Mouse (Mus musculus) lung, embryonic 14.5 days (tissue): ENCODE results near the gene Pde2a. TPM values are rescaled to one million over a fixed set of nuclear protein-coding genes. Genes with fewer than 3 reads are reported as not detected.
A peak's percentile ranks its signal among the peaks of the same experiment; 100 is the strongest.

Source experiments
- ATAC-seq: fragments of 200-750 bp; cut with Nextera tagmentation; 2 replicates; pipeline ENCODE4 v1.8.0; 2017; ENCODE audit warnings: mild to moderate bottlenecking, moderate TSS enrichment, moderate library complexity; ENCODE audit not compliant: insufficient read depth
- DNase-seq: peaks from one replicate; pipeline ENCODE4 v3.0.0-alpha.2; 2015
- H3K27ac ChIP-seq: fragments of 300-500 bp; sonication (generic); 2 replicates; pipeline ENCODE4 v1.5.1; 2014; ENCODE audit warnings: low read depth, mild to moderate bottlenecking, moderate library complexity
- H3K27me3 ChIP-seq: fragments of 300-500 bp; sonication (generic); 2 replicates; pipeline ENCODE4 v1.6.1; 2014; ENCODE audit warnings: low read length, control low read depth; ENCODE audit not compliant: insufficient read depth
- H3K36me3 ChIP-seq: fragments of 300-500 bp; sonication (generic); 2 replicates; pipeline ENCODE4 v1.6.1; 2014; ENCODE audit warnings: control low read depth; ENCODE audit not compliant: insufficient read depth
- H3K4me1 ChIP-seq: fragments of 300-500 bp; sonication (generic); 2 replicates; pipeline ENCODE4 v1.6.1; 2014; ENCODE audit warnings: antibody characterized with exemption, control low read depth; ENCODE audit not compliant: insufficient read depth
- H3K4me2 ChIP-seq: fragments of 300-500 bp; sonication (generic); 2 replicates; pipeline ENCODE4 v1.6.1; 2014; ENCODE audit warnings: mild to moderate bottlenecking
- H3K4me3 ChIP-seq: fragments of 300-500 bp; sonication (generic); 2 replicates; pipeline ENCODE4 v1.5.1; 2014; ENCODE audit warnings: low read depth, low read length
- H3K9ac ChIP-seq: fragments of 300-500 bp; sonication (generic); 2 replicates; pipeline ENCODE4 v1.6.1; 2014
- H3K9me3 ChIP-seq: fragments of 300-500 bp; sonication (generic); 2 replicates; pipeline ENCODE4 v1.6.1; 2016; ENCODE audit warnings: low read depth, low read length, control low read depth
- CTCF ChIP-seq: IDR thresholded peaks from 2 replicates; pipeline ENCODE4 v1.5.1; 2016; ENCODE audit warnings: antibody characterized with exemption, low read depth
- WGBS: fragments of 180-500 bp; shearing (Covaris S2); extraction: QIAGEN DNeasy Blood & Tissue Kit; methylation state at CpG from one replicate; pipeline ENCODE4 v1.1.7; 2014; 5-methylcytosine and 5-hydroxymethylcytosine counted together
- polyA plus RNA-seq: library from polyadenylated mRNA; unstranded; fragments of >200 nt; fragmentation: Nextera tagmentation; extraction: Ambion mirVana; gene quantifications from 2 replicates; pipeline ENCODE4 v1.2.1, GENCODE M21; 2014

Gene Pde2a
- polyA plus RNA-seq, 1 experiment from 2014 or later = 29.3 TPM

DNA sequence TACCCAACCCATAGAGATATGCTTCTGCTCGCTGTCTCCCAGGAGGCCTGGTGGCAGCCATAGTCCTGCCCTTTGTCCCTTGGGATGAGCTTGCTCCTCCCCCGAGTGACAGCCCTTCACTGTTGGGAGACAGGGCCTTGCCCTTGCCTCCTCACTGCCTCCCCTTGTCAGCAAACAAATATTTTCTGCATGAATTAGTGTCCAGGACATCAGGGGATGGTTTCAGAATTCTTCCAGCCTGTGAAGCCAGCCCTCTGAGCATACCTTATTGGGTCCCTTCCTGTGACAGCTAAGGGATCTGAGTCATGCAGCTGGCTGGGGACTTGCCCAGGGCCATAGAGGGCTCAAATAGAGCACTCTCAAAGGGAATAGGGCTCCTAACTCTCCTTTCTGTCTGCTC lies 87.7 kb downstream of the Pde2a start:
- ATAC-seq (no peak), DNase-seq (no peak)
- Histone ChIP-seq H3K9ac (no peak overlapping the region), H3K4me2 (no peak overlapping the region), H3K4me3 (no peak overlapping the region), H3K4me1 (no peaks in the 10 kb centered on the region), H3K27me3 (0 out of 2 replicates have a peak, but pooled peaks cover 5% of the 10 kb centered on the region), H3K9me3 (no peaks in the 10 kb centered on the region), H3K27ac (no peak overlapping the region), H3K36me3 (no peaks in the 10 kb centered on the region)
- TF ChIP-seq CTCF = no peak
- 63% methylated on average over 2 of the region's 2 CpGs for WGBS

DNA sequence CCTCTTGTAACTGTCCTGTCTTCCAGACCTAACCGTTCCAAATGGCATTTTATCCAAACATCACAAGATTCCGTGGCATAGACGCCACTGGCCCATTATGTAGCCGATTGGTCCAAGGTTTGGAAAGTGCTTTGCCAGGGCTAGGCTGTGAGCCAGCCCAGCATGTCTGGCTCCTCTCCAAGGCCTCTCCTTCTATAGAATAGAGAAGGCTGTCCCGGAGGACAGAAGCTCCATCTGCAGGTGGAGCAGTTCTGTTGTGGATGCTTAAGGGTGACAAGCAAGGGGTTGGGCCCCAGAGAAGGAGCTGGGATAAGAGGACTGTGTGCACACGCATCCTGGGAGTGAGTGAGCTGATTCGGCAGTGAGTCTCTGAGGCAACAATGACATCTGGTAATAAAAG lies 92.2 kb downstream of the Pde2a start:
- H3K9ac ChIP-seq = no peak overlapping the region
- no peaks in the 10 kb centered on the region for H3K9me3 ChIP-seq
- no peak overlapping the region for H3K4me2 ChIP-seq
- H3K4me1 ChIP-seq = no peaks in the 10 kb centered on the region
- 55% methylated on average over 7 of the region's 7 CpGs for WGBS
- no peak overlapping the region for H3K4me3 ChIP-seq
- ATAC-seq (no peak), DNase-seq (peak; percentile 50)
- no peak overlapping the region for H3K27ac ChIP-seq
- H3K36me3 ChIP-seq = no peaks in the 10 kb centered on the region
- TF ChIP-seq CTCF = no peak
- H3K27me3 ChIP-seq = no peaks in the 10 kb centered on the region

DNA sequence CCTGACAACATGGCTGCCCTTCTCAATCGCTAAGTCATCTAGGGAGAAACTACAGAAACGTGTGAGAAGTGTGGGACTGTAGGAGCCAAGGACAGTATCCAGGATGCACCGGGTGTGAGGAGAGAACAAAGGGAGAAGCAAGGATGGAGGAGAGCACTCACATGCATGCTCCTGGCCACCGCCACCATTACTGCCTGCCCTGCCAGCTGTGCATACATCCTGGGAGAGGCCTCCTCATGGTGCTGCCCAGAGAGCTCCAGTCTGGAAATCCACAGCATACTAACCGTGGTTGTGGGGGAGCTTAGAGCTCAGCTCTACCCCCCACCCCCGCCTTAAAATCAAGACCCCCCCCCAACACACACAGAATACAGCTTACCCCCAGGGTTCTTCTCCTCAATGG lies 93.3 kb downstream of the Pde2a start:
- H3K4me1 ChIP-seq = no peaks in the 10 kb centered on the region
- ATAC-seq = no peak
- 72% methylated on average over 6 of the region's 6 CpGs for WGBS
- no peak overlapping the region for H3K4me2 ChIP-seq
- no peak for TF ChIP-seq CTCF
- H3K27ac ChIP-seq = no peak overlapping the region
- no peak overlapping the region for H3K9ac ChIP-seq
- DNase-seq = no peak
- no peak overlapping the region for H3K4me3 ChIP-seq
- no peaks in the 10 kb centered on the region for H3K27me3 ChIP-seq
- no peaks in the 10 kb centered on the region for H3K36me3 ChIP-seq
- no peaks in the 10 kb centered on the region for H3K9me3 ChIP-seq

GRCm38 (mm10) chr7:101515295-101515694 lies 93.8 kb downstream of the Pde2a start:
- H3K9me3 ChIP-seq = no peaks in the 10 kb centered on the region
- no peak overlapping the region for H3K4me3 ChIP-seq
- TF ChIP-seq CTCF = no peak
- no peak for ATAC-seq
- WGBS = 21% methylated on average over 6 of the region's 6 CpGs
- H3K9ac ChIP-seq = no peak overlapping the region
- H3K4me2 ChIP-seq = no peak overlapping the region
- H3K27me3 ChIP-seq = no peaks in the 10 kb centered on the region
- no peaks in the 10 kb centered on the region for H3K36me3 ChIP-seq
- H3K27ac ChIP-seq = no peak overlapping the region
- no peaks in the 10 kb centered on the region for H3K4me1 ChIP-seq
- DNase-seq = no peak

- Histone ChIP-seq H3K36me3 (no peaks in the 10 kb centered on the region), H3K9me3 (no peaks in the 10 kb centered on the region), H3K9ac (no peak overlapping the region), H3K27ac (no peak overlapping the region), H3K4me3 (no peak overlapping the region), H3K4me1 (no peaks in the 10 kb centered on the region), H3K27me3 (no peaks in the 10 kb centered on the region), H3K4me2 (no peak overlapping the region)
- TF ChIP-seq CTCF = no peak
- DNase-seq (no peak), ATAC-seq (no peak)
- 61% methylated on average over 6 of the region's 6 CpGs for WGBS
Measured at GRCm38 (mm10) chr7:101516460-101516859, 95.0 kb downstream of the Pde2a start.

DNA sequence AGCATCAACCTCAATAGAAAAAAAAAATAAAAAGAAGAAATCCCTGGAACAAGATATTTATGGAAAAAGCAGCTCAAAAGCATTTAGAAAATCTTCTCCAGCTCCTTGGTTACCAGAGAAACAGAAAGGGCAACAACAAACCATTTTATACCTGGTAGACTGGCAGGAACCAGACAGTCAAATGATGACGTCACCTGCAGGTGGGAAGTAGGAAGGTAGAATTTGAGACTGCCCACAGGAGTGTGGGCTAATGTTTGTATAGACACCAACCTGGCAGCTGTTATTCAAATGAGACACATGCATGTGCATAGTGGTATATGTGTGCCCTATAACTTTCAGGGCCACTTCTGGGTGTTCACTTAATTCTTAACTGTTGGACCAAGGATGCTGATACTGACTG lies 100.2 kb downstream of the Pde2a start:
- Histone ChIP-seq H3K27me3 (no peaks in the 10 kb centered on the region), H3K9ac (no peak overlapping the region), H3K4me2 (no peak overlapping the region), H3K36me3 (no peaks in the 10 kb centered on the region), H3K27ac (no peak overlapping the region), H3K4me1 (no peaks in the 10 kb centered on the region), H3K4me3 (no peak overlapping the region), H3K9me3 (no peaks in the 10 kb centered on the region)
- no peak for TF ChIP-seq CTCF
- DNase-seq (no peak), ATAC-seq (no peak)
- 62% methylated on average over 1 of the region's 1 CpGs for WGBS

GRCm38 (mm10) chr7:101523205-101523604 lies 101.7 kb downstream of the Pde2a start:
- 68% methylated on average over 2 of the region's 2 CpGs for WGBS
- Histone ChIP-seq H3K36me3 (no peaks in the 10 kb centered on the region), H3K9me3 (no peaks in the 10 kb centered on the region), H3K9ac (no peak overlapping the region), H3K4me3 (no peak overlapping the region), H3K27ac (no peak overlapping the region), H3K27me3 (no peaks in the 10 kb centered on the region), H3K4me1 (no peaks in the 10 kb centered on the region), H3K4me2 (no peak overlapping the region)
- DNase-seq (no peak), ATAC-seq (no peak)
- no peak for TF ChIP-seq CTCF

DNA sequence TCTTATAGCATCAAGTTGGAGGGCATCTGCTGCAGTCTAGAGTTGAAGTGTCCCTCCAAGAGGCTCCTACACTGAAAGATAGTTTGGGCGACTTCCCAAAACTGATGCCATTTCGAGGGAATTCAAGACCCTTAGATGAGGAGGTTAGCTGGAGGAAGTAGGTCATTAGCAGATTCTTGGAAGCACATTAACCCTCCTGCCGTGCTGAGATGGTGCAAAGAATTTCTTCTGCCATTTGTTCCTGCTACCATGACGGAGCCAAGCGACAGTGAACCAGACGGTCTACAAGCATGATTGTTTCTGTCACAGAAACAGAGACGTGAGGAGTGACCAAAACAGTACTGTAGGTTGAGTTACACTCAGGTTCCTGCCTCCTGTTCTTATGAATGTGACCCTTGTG lies 105.0 kb downstream of the Pde2a start:
- Histone ChIP-seq H3K27ac (no peak overlapping the region), H3K9ac (no peak overlapping the region), H3K4me1 (no peaks in the 10 kb centered on the region), H3K4me2 (no peak overlapping the region), H3K9me3 (no peaks in the 10 kb centered on the region), H3K27me3 (no peaks in the 10 kb centered on the region), H3K4me3 (no peak overlapping the region), H3K36me3 (no peaks in the 10 kb centered on the region)
- 54% methylated on average over 7 of the region's 7 CpGs for WGBS
- ATAC-seq = no peak
- no peak for TF ChIP-seq CTCF
- DNase-seq = no peak
